In the genomic region with DNA sequence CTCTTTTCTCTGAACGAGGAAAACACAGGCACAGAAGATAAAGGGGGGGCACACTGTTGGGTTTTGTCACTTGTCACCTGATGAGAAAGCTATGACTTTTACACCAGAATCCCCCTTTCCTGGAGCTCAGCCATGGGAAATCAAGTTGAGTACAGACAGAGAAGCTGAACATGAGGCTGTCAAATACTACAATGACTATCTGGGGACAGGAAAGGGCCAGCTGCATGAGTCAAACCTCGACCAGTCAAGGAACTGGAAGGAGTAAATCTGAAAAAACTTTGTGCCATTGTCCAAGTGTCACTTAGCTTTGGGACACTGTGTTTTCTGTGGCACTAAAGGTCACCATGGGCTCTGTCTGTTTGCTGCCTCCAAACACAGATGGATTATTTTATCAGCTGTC, we compare ENCODE assay signal across 25 mouse cellular contexts. TPM values are rescaled to one million over a fixed set of nuclear protein-coding genes. Genes with fewer than 3 reads are reported as not detected.
DNase-seq lines count a peak whose midpoint lies in the region; ATAC-seq and TF ChIP-seq lines count a peak whose summit lies in the region.
"Had no signal": no experiment of that assay in that cellular context is flagged by ENCODE, and none has a peak within 500 bp of the region (broad histone marks: within the 10 kb centered on the region; RNA-seq: fewer than 3 reads in every experiment).

No protein-coding gene starts in this region.

- H3K4me2 ChIP-seq in heart, embryonic 12.5 days = no peak overlapping the region
- H3K4me2 ChIP-seq in midbrain, postnatal 0 days (ENCODE audit: low read depth, low read length, poor library complexity, severe bottlenecking) = no peak overlapping the region
- H3K4me2 ChIP-seq: embryonic facial prominence, embryonic 15.5 days; heart, embryonic 15.5 days; hindbrain, embryonic 12.5 days had no signal

- TF ChIP-seq POLR2A in kidney, adult 2 months (IDR thresholded peaks at IDR 0.05; ENCODE audit: low read depth, low read length) = no peak

- no peaks in the 10 kb centered on the region for H3K36me3 ChIP-seq in heart, embryonic 12.5 days
- no peaks in the 10 kb centered on the region for H3K36me3 ChIP-seq in heart, embryonic 10.5 days
- no peaks in the 10 kb centered on the region for H3K36me3 ChIP-seq in kidney, adult 2 months (ENCODE audit: control insufficient read depth, insufficient read depth, low read length)
- no peaks in the 10 kb centered on the region for H3K36me3 ChIP-seq in midbrain, postnatal 0 days (ENCODE audit: insufficient read depth, low read length)
- no peaks in the 10 kb centered on the region for H3K36me3 ChIP-seq in midbrain, embryonic 10.5 days
- H3K36me3 ChIP-seq: embryonic facial prominence, embryonic 15.5 days; forebrain, embryonic 10.5 days; G1E; heart, embryonic 15.5 days; hindbrain, embryonic 12.5 days had no signal

- peak; percentile 57; the same call in 1 of the 2 replicates for ATAC-seq in heart, embryonic 12.5 days (ENCODE audit: insufficient number of reproducible peaks, low FRiP score)
- ATAC-seq in midbrain, postnatal 0 days (ENCODE audit: low FRiP score) = no peak
- ATAC-seq: forebrain, embryonic 14.5 days; hindbrain, embryonic 16.5 days; inflammation-experienced regulatory T-cells, adult 6 months had no signal

- no peaks in the 10 kb centered on the region for H3K9me3 ChIP-seq in heart, embryonic 12.5 days (replicated peaks)
- H3K9me3 ChIP-seq in heart, embryonic 10.5 days = no peaks in the 10 kb centered on the region
- no peaks in the 10 kb centered on the region for H3K9me3 ChIP-seq in midbrain, postnatal 0 days (ENCODE audit: low read length)
- H3K9me3 ChIP-seq in midbrain, embryonic 10.5 days (replicated peaks) = no peaks in the 10 kb centered on the region
- H3K9me3 ChIP-seq: embryonic facial prominence, embryonic 15.5 days; forebrain, embryonic 10.5 days; G1E; heart, embryonic 15.5 days; hindbrain, embryonic 12.5 days had no signal

- H3K27me3 ChIP-seq in heart, embryonic 12.5 days (replicated peaks) = no peaks in the 10 kb centered on the region
- H3K27me3 ChIP-seq in heart, embryonic 10.5 days (ENCODE audit: insufficient read depth, poor library complexity, severe bottlenecking) = no peaks in the 10 kb centered on the region
- no peaks in the 10 kb centered on the region for H3K27me3 ChIP-seq in kidney, adult 2 months (replicated peaks; ENCODE audit: control insufficient read depth, insufficient read depth, low read length)
- H3K27me3 ChIP-seq in midbrain, postnatal 0 days (ENCODE audit: insufficient read depth, low read length) = no peaks in the 10 kb centered on the region
- H3K27me3 ChIP-seq in midbrain, embryonic 10.5 days (ENCODE audit: low read depth, poor library complexity, severe bottlenecking) = no peaks in the 10 kb centered on the region
- H3K27me3 ChIP-seq: embryonic facial prominence, embryonic 15.5 days; heart, embryonic 15.5 days; hindbrain, embryonic 12.5 days had no signal

- DNase-seq in heart, embryonic 10.5 days (ENCODE audit: low spot score) = no peak
- peak; percentile 10 for DNase-seq in kidney, adult 2 months
- DNase-seq in kidney, postnatal 10 days = no peak
- DNase-seq in midbrain, postnatal 0 days (ENCODE audit: low spot score) = peak; percentile 16
- no peak for DNase-seq in midbrain, embryonic 10.5 days (ENCODE audit: low spot score)
- DNase-seq in lung, postnatal 36 days = no peak
- DNase-seq in retina, postnatal 1 day = no peak
- DNase-seq: adrenal gland, adult 8-10 months; adrenal gland, postnatal 36 days; cerebellum, adult 2 months; cerebellum, postnatal 10 days; embryo, embryonic 11 days; gastrocnemius, adult 2 months; gastrocnemius, postnatal 25 days; heart, postnatal 4 days had no signal

- H3K4me3 ChIP-seq in heart, embryonic 12.5 days = no peak overlapping the region
- H3K4me3 ChIP-seq in heart, embryonic 10.5 days = no peak overlapping the region
- H3K4me3 ChIP-seq in kidney, adult 2 months (ENCODE audit: insufficient read depth, low read depth, low read length) = no peak overlapping the region
- no peak overlapping the region for H3K4me3 ChIP-seq in midbrain, postnatal 0 days (ENCODE audit: low read depth, low read length)
- no peak overlapping the region for H3K4me3 ChIP-seq in midbrain, embryonic 10.5 days
- H3K4me3 ChIP-seq: embryonic facial prominence, embryonic 15.5 days; erythroblast, embryonic 14.5 days; forebrain, embryonic 10.5 days; gastrocnemius, adult 2 months; heart, embryonic 15.5 days; hindbrain, embryonic 12.5 days had no signal

- H3K4me1 ChIP-seq in heart, embryonic 12.5 days (replicated peaks) = peaks cover 14% of the 10 kb centered on the region
- peaks cover 14% of the 10 kb centered on the region for H3K4me1 ChIP-seq in heart, embryonic 10.5 days
- no peaks in the 10 kb centered on the region for H3K4me1 ChIP-seq in kidney, adult 2 months (ENCODE audit: control insufficient read depth, insufficient read depth, low read length)
- H3K4me1 ChIP-seq in midbrain, postnatal 0 days (ENCODE audit: insufficient read depth, low read length) = no peaks in the 10 kb centered on the region
- H3K4me1 ChIP-seq in midbrain, embryonic 10.5 days = peaks cover 2% of the 10 kb centered on the region; the same call in 1 of the 2 replicates
- H3K4me1 ChIP-seq: embryonic facial prominence, embryonic 15.5 days; forebrain, embryonic 10.5 days; hindbrain, embryonic 12.5 days had no signal

- 0 out of 2 replicates have a peak overlapping the region, but pooled peaks have one; percentile 30 for H3K27ac ChIP-seq in heart, embryonic 12.5 days (ENCODE audit: poor library complexity, severe bottlenecking)
- H3K27ac ChIP-seq in heart, embryonic 10.5 days = no peak overlapping the region
- no peak overlapping the region for H3K27ac ChIP-seq in kidney, adult 2 months (ENCODE audit: insufficient read depth, low read depth, low read length)
- H3K27ac ChIP-seq in midbrain, postnatal 0 days (ENCODE audit: low read depth, low read length) = no peak overlapping the region
- H3K27ac ChIP-seq in midbrain, embryonic 10.5 days (replicated peaks) = no peak overlapping the region
- H3K27ac ChIP-seq: embryonic facial prominence, embryonic 15.5 days; forebrain, embryonic 10.5 days; gastrocnemius, adult 2 months; heart, embryonic 15.5 days; hindbrain, embryonic 12.5 days had no signal

- WGBS in heart, embryonic 12.5 days = 14% methylated on average over 2 of the region's 2 CpGs
- WGBS in heart, embryonic 10.5 days = 21% methylated on average over 2 of the region's 2 CpGs
- 32% methylated on average over 2 of the region's 2 CpGs for WGBS in kidney, adult 2 months
- WGBS in midbrain, postnatal 0 days = 24% methylated on average over 2 of the region's 2 CpGs
- WGBS in midbrain, embryonic 10.5 days = 51% methylated on average over 2 of the region's 2 CpGs

- TF ChIP-seq CTCF in kidney, adult 2 months (conservative IDR thresholded peaks at IDR 0.05; ENCODE audit: insufficient read depth, insufficient read length, low read depth, low read length) = no peak
- no peak for TF ChIP-seq CTCF in midbrain, postnatal 0 days (IDR thresholded peaks at IDR 0.05)

- H3K9ac ChIP-seq in heart, embryonic 12.5 days = no peak overlapping the region
- no peak overlapping the region for H3K9ac ChIP-seq in midbrain, postnatal 0 days (replicated peaks; ENCODE audit: low read length, poor library complexity, severe bottlenecking)
- H3K9ac ChIP-seq: embryonic facial prominence, embryonic 15.5 days; heart, embryonic 15.5 days; hindbrain, embryonic 12.5 days had no signal

RNA-seq across cellular contexts. Expression of a gene that starts 22.9 kb away (rescaled TPM):
- polyA plus RNA-seq in heart, embryonic 12.5 days (2016; fragmentation: Nextera tagmentation; extraction: Ambion mirVana) = 29.9 and 34.2 TPM in 2 replicates
- polyA plus RNA-seq in heart, embryonic 10.5 days (2016; fragmentation: Nextera tagmentation; extraction: Ambion mirVana) = 32.8 and 33.7 TPM in 2 replicates
- polyA plus RNA-seq in kidney, adult 2 months (2012; rRNA removed) = 33.2 and 40.8 TPM in 2 replicates
- total RNA-seq in midbrain, postnatal 0 days (2014; rRNA removed) = 243 and 250 TPM in 2 replicates
- 99.4 and 102 TPM in 2 replicates for polyA plus RNA-seq in midbrain, postnatal 0 days (2015; fragmentation: Nextera tagmentation; extraction: Ambion mirVana)
- polyA plus RNA-seq in midbrain, embryonic 10.5 days (2016; fragmentation: Nextera tagmentation; extraction: Ambion mirVana) = 26.9 and 37.6 TPM in 2 replicates
- polyA plus RNA-seq: G1E had no signal

Comparison
In these comparisons a context has a peak if more than half of its experiments do, and no peak if none do; other contexts are left out.
1. DNase-seq: peak in kidney, adult 2 months (single experiment) and midbrain, postnatal 0 days (single experiment); none in heart, embryonic 10.5 days (single experiment), kidney, postnatal 10 days (single experiment), midbrain, embryonic 10.5 days (single experiment), lung, postnatal 36 days (single experiment) and retina, postnatal 1 day (single experiment).